Mouse (Mus musculus) stomach, postnatal 0 days (tissue): Measurements from ENCODE around the gene Nosip. TPM values are rescaled to one million over a fixed set of nuclear protein-coding genes. Genes with fewer than 3 reads are reported as not detected.
"Not testable (repeated sequence)": the region's sequence is repeated elsewhere in the genome, so short reads cannot be mapped to it uniquely, and the experiment has no call there.

Source experiments
- ATAC-seq: fragments of 200-750 bp; cut with Nextera tagmentation; 2 replicates; pipeline ENCODE4 v1.8.0; 2017; ENCODE audit not compliant: low FRiP score, low TSS enrichment
- DNase-seq: peaks from one replicate; pipeline ENCODE4 v3.0.0-alpha.2; 2016; ENCODE audit warnings: low spot score
- H3K27ac ChIP-seq: fragments of 300-500 bp; sonication (generic); replicated peaks from 2 replicates; pipeline ENCODE4 v1.5.1; 2014; ENCODE audit warnings: mild to moderate bottlenecking, control low read depth
- H3K27me3 ChIP-seq: fragments of 300-500 bp; sonication (generic); 2 replicates; pipeline ENCODE4 v1.6.1; 2014; ENCODE audit warnings: low read length; ENCODE audit not compliant: control insufficient read depth, insufficient read depth
- H3K36me3 ChIP-seq: fragments of 300-500 bp; sonication (generic); 2 replicates; pipeline ENCODE4 v1.6.1; 2014; ENCODE audit warnings: low read length, mixed read lengths; ENCODE audit not compliant: control insufficient read depth, insufficient read depth
- H3K4me1 ChIP-seq: fragments of 300-500 bp; sonication (generic); replicated peaks from 2 replicates; pipeline ENCODE4 v1.6.1; 2014; ENCODE audit warnings: antibody characterized with exemption; ENCODE audit not compliant: control insufficient read depth, insufficient read depth
- H3K4me2 ChIP-seq: fragments of 300-500 bp; sonication (generic); replicated peaks from 2 replicates; pipeline ENCODE4 v1.6.1; 2014; ENCODE audit warnings: low read depth, mild to moderate bottlenecking, control low read depth, moderate library complexity
- H3K4me3 ChIP-seq: fragments of 300-500 bp; sonication (generic); 2 replicates; pipeline ENCODE4 v1.5.1; 2014; ENCODE audit warnings: low read depth, low read length, control low read depth
- H3K9ac ChIP-seq: fragments of 300-500 bp; sonication (generic); 2 replicates; pipeline ENCODE4 v1.6.1; 2014; ENCODE audit warnings: mild to moderate bottlenecking, low read length, control low read depth, mixed read lengths
- H3K9me3 ChIP-seq: fragments of 300-500 bp; sonication (generic); 2 replicates; pipeline ENCODE4 v1.6.1; 2016; ENCODE audit warnings: low read length; ENCODE audit not compliant: control insufficient read depth
- CTCF ChIP-seq: IDR thresholded peaks from 2 replicates; pipeline ENCODE4 v1.5.1; 2016; ENCODE audit warnings: antibody characterized with exemption, low read depth, mild to moderate bottlenecking, moderate library complexity
- EP300 ChIP-seq: optimal IDR thresholded peaks from 2 replicates; pipeline ENCODE3; 2016; ENCODE audit warnings: antibody characterized with exemption
- WGBS: fragments of 180-500 bp; shearing (Covaris S2); extraction: QIAGEN DNeasy Blood & Tissue Kit; methylation state at CpG from one replicate; pipeline ENCODE4 v1.1.7; 2014; 5-methylcytosine and 5-hydroxymethylcytosine counted together
- microRNA counts: library from miRNA; unstranded; fragments of <30 nt; microRNA quantifications from one replicate; lab custom pipeline; 2015
- microRNA-seq: library from miRNA; unstranded; fragments of <30 nt; microRNA quantifications from one replicate; pipeline ENCODE4, GENCODE M21; 2016
- polyA plus RNA-seq: library from polyadenylated mRNA; unstranded; fragments of >200 nt; fragmentation: Nextera tagmentation; extraction: Ambion mirVana; gene quantifications from 2 replicates; pipeline ENCODE4 v1.2.1, GENCODE M21; 2015

Gene Nosip
- polyA plus RNA-seq, 1 experiment from 2014 or later: 44.1 TPM

DNA sequence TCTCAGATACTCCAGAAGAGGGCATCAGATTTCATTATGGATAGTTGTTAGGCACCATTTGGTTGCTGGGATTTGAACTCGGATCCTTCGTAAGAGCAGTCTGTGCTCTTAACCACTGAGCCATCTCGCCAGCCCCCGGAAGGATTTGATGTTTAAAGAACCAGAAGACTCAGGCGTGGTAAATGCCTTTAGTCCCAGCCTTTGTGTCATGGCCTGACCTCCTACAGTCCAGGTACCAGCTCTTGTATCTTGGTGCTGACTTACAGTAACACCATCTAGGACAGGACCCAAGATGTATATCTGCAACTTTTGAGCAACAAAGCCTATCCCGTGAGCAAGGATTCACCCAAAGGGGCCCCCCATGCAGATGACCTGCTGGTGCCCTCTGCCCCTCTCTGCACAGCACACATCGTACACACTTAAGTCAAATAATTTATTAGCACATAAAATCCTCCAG is 62.9 kb downstream of the Nosip start:
- DNase-seq: no peak
- WGBS: 25% methylated on average over 7 of the region's 7 CpGs
- Histone ChIP-seq H3K36me3 (peaks cover 24% of the 10 kb centered on the region), H3K27ac (0 out of 2 replicates have a peak overlapping the region, but pooled peaks have one; percentile 18), H3K9me3 (no peaks in the 10 kb centered on the region), H3K27me3 (no peaks in the 10 kb centered on the region), H3K9ac (no peak overlapping the region), H3K4me2 (no peak overlapping the region), H3K4me1 (0 out of 2 replicates have a peak, but pooled peaks cover 5% of the 10 kb centered on the region), H3K4me3 (no peak overlapping the region)
- no peak for ATAC-seq
- TF ChIP-seq CTCF: peak; percentile 61
- TF ChIP-seq EP300: no peak

DNA sequence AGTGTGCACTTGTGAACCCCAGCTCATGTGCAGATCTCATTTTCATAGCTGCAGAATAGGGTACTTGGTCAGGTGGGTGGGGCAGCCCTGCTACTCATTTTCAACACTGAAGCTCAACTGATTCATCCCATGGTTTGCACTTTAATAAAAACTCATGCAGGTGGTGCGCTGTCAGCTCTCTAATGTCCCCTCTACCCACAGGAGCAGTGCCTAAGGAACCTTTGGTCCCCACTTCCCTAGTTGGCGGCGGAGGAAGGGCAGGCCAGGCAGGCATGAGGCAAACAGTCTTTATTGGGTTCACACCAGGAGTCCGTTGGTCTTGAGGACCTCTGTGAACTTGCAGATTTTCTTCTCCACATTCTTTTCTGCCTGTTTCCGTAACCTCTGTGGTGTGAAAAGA is 63.4 kb downstream of the Nosip start:
- not testable (repeated sequence) for H3K9ac ChIP-seq, H3K4me2 ChIP-seq, H3K4me1 ChIP-seq, H3K9me3 ChIP-seq, H3K27ac ChIP-seq, ATAC-seq, DNase-seq, H3K4me3 ChIP-seq, H3K27me3 ChIP-seq
- WGBS: 67% methylated on average over 5 of the region's 5 CpGs
- H3K36me3 ChIP-seq: peaks cover 24% of the 10 kb centered on the region

DNA sequence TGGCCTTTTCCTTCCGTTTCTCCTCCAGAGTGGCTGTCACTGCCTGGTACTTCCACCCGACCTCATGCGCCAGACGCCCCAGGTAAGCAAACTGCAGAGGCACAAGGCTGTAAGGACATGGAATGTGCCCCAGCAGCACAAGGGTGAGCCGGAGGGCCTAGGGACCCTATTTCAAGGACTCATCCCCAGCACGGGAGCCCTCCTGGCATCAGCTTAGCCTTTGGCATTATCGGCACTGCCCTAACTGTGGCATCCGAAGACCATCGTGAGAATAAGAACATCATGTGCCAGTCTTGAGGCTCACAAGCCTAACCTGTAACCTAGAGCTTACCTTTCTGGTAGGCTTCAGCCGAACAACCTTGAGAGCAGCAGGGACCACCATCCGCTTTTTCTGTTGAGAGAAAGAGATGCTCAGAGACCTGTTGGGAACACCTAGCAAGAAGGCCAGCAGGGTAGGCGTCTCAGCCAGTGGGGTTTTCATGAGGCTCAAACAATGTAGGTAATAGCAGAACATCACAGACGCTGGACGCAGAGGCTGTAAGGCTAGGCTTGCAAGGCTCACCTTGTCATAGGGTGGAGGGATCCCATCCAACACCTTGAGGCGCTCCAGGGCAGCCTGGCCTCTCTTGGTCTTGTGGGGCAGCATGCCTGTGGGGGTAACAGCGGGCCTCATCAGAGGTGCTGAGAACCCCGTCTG is 64.1 kb downstream of the Nosip start:
- Histone ChIP-seq H3K27me3 (no peaks in the 10 kb centered on the region), H3K9ac (peak overlapping the region; percentile 98; the same call in 1 of the 2 replicates), H3K4me3 (peak overlapping the region; percentile 99), H3K9me3 (no peaks in the 10 kb centered on the region), H3K4me2 (peak overlapping the region; percentile 82; the same call in 1 of the 2 replicates), H3K36me3 (peaks cover 18% of the 10 kb centered on the region), H3K4me1 (0 out of 2 replicates have a peak, but pooled peaks cover 5% of the 10 kb centered on the region), H3K27ac (peak overlapping the region; percentile 92; the same call in 1 of the 2 replicates)
- ATAC-seq (no peak), DNase-seq (no peak)
- 62% methylated on average over 17 of the region's 17 CpGs for WGBS
- TF ChIP-seq EP300: no peak
- no peak for TF ChIP-seq CTCF

DNA sequence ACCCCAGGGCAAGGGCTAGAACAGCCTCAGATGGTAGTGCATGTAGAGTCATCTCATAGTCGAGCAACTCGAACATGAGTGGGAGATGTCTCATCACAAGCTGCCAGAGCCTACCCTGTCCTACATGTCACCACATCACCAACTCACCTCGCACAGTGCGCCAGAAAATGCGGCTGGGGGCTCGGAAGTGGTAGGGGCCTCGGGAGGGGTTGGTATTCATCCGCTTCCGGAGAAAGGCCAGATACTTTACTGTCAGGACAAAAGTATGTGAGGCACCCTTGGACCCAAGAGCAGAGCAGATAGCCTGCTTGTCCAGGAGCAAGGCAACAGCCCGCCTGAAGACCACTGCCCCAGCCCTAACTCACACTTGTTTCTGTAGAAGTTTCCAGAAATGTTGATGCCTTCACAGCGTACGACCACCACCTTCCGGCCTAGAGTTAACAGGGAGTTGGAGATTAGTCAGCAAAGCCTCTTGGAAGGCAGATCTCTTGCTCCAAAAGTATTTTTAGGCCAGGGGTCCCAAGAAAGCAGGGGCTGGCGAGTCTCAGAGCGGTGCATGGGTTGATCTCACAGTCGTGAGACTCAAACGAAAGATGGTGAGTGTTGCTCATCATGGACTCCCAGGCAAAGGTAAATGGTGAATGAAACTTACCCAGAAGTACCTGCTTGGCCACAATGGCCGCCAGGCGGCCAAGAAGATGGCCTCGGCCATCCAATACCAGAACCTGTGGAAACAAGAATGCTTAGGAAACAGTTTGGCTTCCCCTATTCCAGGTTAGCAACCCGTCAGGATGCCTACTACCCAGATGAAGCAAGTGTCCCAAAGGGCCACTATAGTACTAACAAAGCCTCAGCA is 64.8 kb downstream of the Nosip start:
- Histone ChIP-seq H3K4me2 (peak overlapping the region; percentile 82), H3K4me3 (peak overlapping the region; percentile 99), H3K36me3 (peaks cover 11% of the 10 kb centered on the region), H3K9me3 (no peaks in the 10 kb centered on the region), H3K27me3 (no peaks in the 10 kb centered on the region), H3K4me1 (0 out of 2 replicates have a peak, but pooled peaks cover 5% of the 10 kb centered on the region), H3K27ac (peak overlapping the region; percentile 92), H3K9ac (peak overlapping the region; percentile 98)
- DNase-seq (no peak), ATAC-seq (no peak)
- TF ChIP-seq EP300 (no peak), CTCF (peak; percentile 48)
- 34% methylated on average over 21 of the region's 21 CpGs for WGBS

MicroRNAs encoded within 50 kb of the gene (microRNA counts, 519-probe panel; counts per million panel counts)
- microRNA mmu-miR-150 (lab: Ali Mortazavi, UCI): 4,366 counts per million, percentile 41 among the panel's probes with 10 or more counts

Small RNA genes lying within 50 kb of the gene (microRNA-seq; reads per million reads assigned to microRNA genes)
- gene Mir150 (51.1 reads per million, percentile 36 among the genes with 10 or more reads in this experiment), gene Mir5121 (15.8 reads per million, percentile 23 among the genes with 10 or more reads in this experiment), gene Mir7054 (not detected)

Other genes with a start within 250 kb of the Nosip start
- 33.4 and 34.9 TPM in 2 replicates for gene Nup62, start 246.3 kb upstream of the Nosip start, polyA plus RNA-seq
- 0.69 and 0.75 TPM in 2 replicates for gene Il4i1, start 246.0 kb upstream of the Nosip start, polyA plus RNA-seq
- gene Atf5, start 245.8 kb upstream of the Nosip start, polyA plus RNA-seq: 7.3 and 7.7 TPM in 2 replicates
- 70.8 and 75.2 TPM in 2 replicates for gene Akt1s1, start 213.4 kb upstream of the Nosip start, polyA plus RNA-seq
- gene Tbc1d17, start 213.3 kb upstream of the Nosip start, polyA plus RNA-seq: 45.4 and 48.0 TPM in 2 replicates
- gene Pnkp, start 205.3 kb upstream of the Nosip start, polyA plus RNA-seq: 23.5 and 25.7 TPM in 2 replicates
- 159 and 179 TPM in 2 replicates for gene Ptov1, start 192.6 kb upstream of the Nosip start, polyA plus RNA-seq
- gene Med25, start 169.7 kb upstream of the Nosip start, polyA plus RNA-seq: 64.4 and 75.3 TPM in 2 replicates
- gene Fuz, start 166.3 kb upstream of the Nosip start, polyA plus RNA-seq: 13.1 and 15.6 TPM in 2 replicates
- 29.3 and 33.9 TPM in 2 replicates for gene Ap2a1, start 132.9 kb upstream of the Nosip start, polyA plus RNA-seq
- gene Tsks, start 119.2 kb upstream of the Nosip start, polyA plus RNA-seq: 0.08 TPM in 1 of 2 replicates, not detected in the other
- 5.6 and 7.3 TPM in 2 replicates for gene Cpt1c, start 87.6 kb upstream of the Nosip start, polyA plus RNA-seq
- 181 and 185 TPM in 2 replicates for gene Prmt1, start 75.9 kb upstream of the Nosip start, polyA plus RNA-seq
- 55.7 and 59.8 TPM in 2 replicates for gene Irf3, start 64.8 kb upstream of the Nosip start, polyA plus RNA-seq
- gene Bcl2l12, start 63.7 kb upstream of the Nosip start, polyA plus RNA-seq: 23.0 and 23.4 TPM in 2 replicates
- 14.9 and 18.6 TPM in 2 replicates for gene Scaf1, start 46.1 kb upstream of the Nosip start, polyA plus RNA-seq
- 81.5 and 87.2 TPM in 2 replicates for gene Rras, start 44.5 kb upstream of the Nosip start, polyA plus RNA-seq
- 3.4 and 3.8 TPM in 2 replicates for gene Prr12, start 9.5 kb upstream of the Nosip start, polyA plus RNA-seq
- gene Prrg2, start 248 bp downstream of the Nosip start, polyA plus RNA-seq: 33.6 and 37.4 TPM in 2 replicates
- 157 and 176 TPM in 2 replicates for gene Rcn3, start 29.8 kb downstream of the Nosip start, polyA plus RNA-seq
- gene Fcgrt, start 41.4 kb downstream of the Nosip start, polyA plus RNA-seq: 76.1 and 76.9 TPM in 2 replicates
- 1,142 and 1,191 TPM in 2 replicates for gene Rps11, start 62.0 kb downstream of the Nosip start, polyA plus RNA-seq
- gene Rpl13a, start 66.3 kb downstream of the Nosip start, polyA plus RNA-seq: 1,442 and 1,485 TPM in 2 replicates
- gene Gm45713, start 73.8 kb downstream of the Nosip start, polyA plus RNA-seq: 0.17 and 1.1 TPM in 2 replicates
- 2.2 and 2.3 TPM in 2 replicates for gene Flt3l, start 74.0 kb downstream of the Nosip start, polyA plus RNA-seq
- gene Pih1d1, start 91.9 kb downstream of the Nosip start, polyA plus RNA-seq: 48.8 and 49.0 TPM in 2 replicates
- 24.6 and 25.6 TPM in 2 replicates for gene Aldh16a1, start 92.2 kb downstream of the Nosip start, polyA plus RNA-seq
- gene Slc17a7, start 101.5 kb downstream of the Nosip start, polyA plus RNA-seq: 0.07 TPM in 1 of 2 replicates, not detected in the other
- not detected in 2 replicates for gene Gfy, start 117.1 kb downstream of the Nosip start, polyA plus RNA-seq
- not detected in 2 replicates for gene Pth2, start 118.6 kb downstream of the Nosip start, polyA plus RNA-seq
- gene Ccdc155, start 142.5 kb downstream of the Nosip start, polyA plus RNA-seq: 0.07 and 0.13 TPM in 2 replicates
- gene Dkkl1, start 149.7 kb downstream of the Nosip start, polyA plus RNA-seq: 48.4 TPM in 2 replicates
- gene Tead2, start 153.3 kb downstream of the Nosip start, polyA plus RNA-seq: 26.8 and 29.5 TPM in 2 replicates
- 1.5 and 1.8 TPM in 2 replicates for gene Cd37, start 176.7 kb downstream of the Nosip start, polyA plus RNA-seq
- gene Slc6a16, start 178.7 kb downstream of the Nosip start, polyA plus RNA-seq: 0.07 and 0.18 TPM in 2 replicates
- not detected in 2 replicates for gene Slc6a21, start 215.1 kb downstream of the Nosip start, polyA plus RNA-seq